Mouse (Mus musculus) neural tube, embryonic 14.5 days (tissue): Measurements from ENCODE around the gene Maml3. TPM values are rescaled to one million over a fixed set of nuclear protein-coding genes. Genes with fewer than 3 reads are reported as not detected.

Source experiments
- ATAC-seq: fragments of 200-750 bp; cut with Nextera tagmentation; 2 replicates; pipeline ENCODE4 v1.8.0; 2017; ENCODE audit warnings: low read depth, mild to moderate bottlenecking, moderate TSS enrichment, moderate library complexity
- H3K27ac ChIP-seq: fragments of 300-500 bp; sonication (generic); 2 replicates; pipeline ENCODE4 v1.5.1; 2014; ENCODE audit warnings: low read depth, mild to moderate bottlenecking, control low read depth, low read length, moderate library complexity, mixed read lengths
- H3K27me3 ChIP-seq: fragments of 300-500 bp; sonication (generic); 2 replicates; pipeline ENCODE4 v1.6.1; 2014; ENCODE audit warnings: low read length; ENCODE audit not compliant: control insufficient read depth, insufficient read depth
- H3K36me3 ChIP-seq: fragments of 300-500 bp; sonication (generic); 2 replicates; pipeline ENCODE4 v1.6.1; 2014; ENCODE audit warnings: low read length, mixed read lengths; ENCODE audit not compliant: control insufficient read depth, insufficient read depth
- H3K4me1 ChIP-seq: fragments of 300-500 bp; sonication (generic); 2 replicates; pipeline ENCODE4 v1.6.1; 2014; ENCODE audit warnings: low read length; ENCODE audit not compliant: control insufficient read depth, insufficient read depth
- H3K4me2 ChIP-seq: fragments of 300-500 bp; sonication (generic); 2 replicates; pipeline ENCODE4 v1.6.1; 2014; ENCODE audit warnings: mild to moderate bottlenecking, low read depth, low read length, control low read depth
- H3K4me3 ChIP-seq: fragments of 300-500 bp; sonication (generic); 2 replicates; pipeline ENCODE4 v1.5.1; 2014; ENCODE audit warnings: low read depth, low read length, control low read depth, mixed read lengths
- H3K9ac ChIP-seq: fragments of 300-500 bp; sonication (generic); replicated peaks from 2 replicates; pipeline ENCODE4 v1.6.1; 2014; ENCODE audit warnings: low read depth, mild to moderate bottlenecking, control low read depth, low read length, mixed read lengths
- H3K9me3 ChIP-seq: fragments of 300-500 bp; sonication (generic); 2 replicates; pipeline ENCODE4 v1.6.1; 2016; ENCODE audit warnings: low read length; ENCODE audit not compliant: control insufficient read depth
- WGBS: fragments of 180-500 bp; shearing (Covaris S2); extraction: QIAGEN DNeasy Blood & Tissue Kit; methylation state at CpG from one replicate; pipeline ENCODE4 v1.1.7; 2014; 5-methylcytosine and 5-hydroxymethylcytosine counted together
- polyA plus RNA-seq: library from polyadenylated mRNA; unstranded; fragments of >200 nt; fragmentation: Nextera tagmentation; extraction: Ambion mirVana; gene quantifications from 2 replicates; pipeline ENCODE4 v1.2.1, GENCODE M21; 2014

Maml3 gene
- polyA plus RNA-seq, 1 experiment from 2014 or later: 8.2 TPM

DNA sequence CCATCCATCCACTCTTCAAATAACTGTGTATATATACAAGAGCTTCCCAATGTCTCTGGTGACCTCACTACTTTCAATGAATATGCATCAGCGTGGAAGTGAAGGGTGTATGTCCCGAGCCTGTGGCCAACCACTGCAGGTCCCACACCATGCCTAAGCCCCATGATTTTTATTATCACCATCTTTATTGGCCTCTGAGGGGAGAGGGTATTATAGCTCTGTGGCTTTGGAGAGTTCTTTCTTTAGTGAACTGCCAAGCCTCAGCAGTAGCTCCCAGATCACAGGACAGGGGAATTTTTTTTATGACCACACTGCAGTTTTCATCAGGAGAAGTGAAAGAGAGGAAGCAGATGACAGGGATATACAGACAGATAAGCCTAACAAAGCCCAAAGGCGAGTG lies 326.7 kb downstream of the Maml3 start:
- peaks cover 27% of the 10 kb centered on the region for H3K4me1 ChIP-seq
- WGBS: 36% methylated on average over 3 of the region's 3 CpGs
- H3K9me3 ChIP-seq: no peaks in the 10 kb centered on the region
- H3K27ac ChIP-seq: peak overlapping the region; percentile 82
- no peak overlapping the region for H3K4me3 ChIP-seq
- ATAC-seq: peak; percentile 29; the same call in 1 of the 2 replicates
- H3K36me3 ChIP-seq: no peaks in the 10 kb centered on the region
- H3K27me3 ChIP-seq: no peaks in the 10 kb centered on the region
- no peak overlapping the region for H3K4me2 ChIP-seq
- H3K9ac ChIP-seq: no peak overlapping the region

DNA sequence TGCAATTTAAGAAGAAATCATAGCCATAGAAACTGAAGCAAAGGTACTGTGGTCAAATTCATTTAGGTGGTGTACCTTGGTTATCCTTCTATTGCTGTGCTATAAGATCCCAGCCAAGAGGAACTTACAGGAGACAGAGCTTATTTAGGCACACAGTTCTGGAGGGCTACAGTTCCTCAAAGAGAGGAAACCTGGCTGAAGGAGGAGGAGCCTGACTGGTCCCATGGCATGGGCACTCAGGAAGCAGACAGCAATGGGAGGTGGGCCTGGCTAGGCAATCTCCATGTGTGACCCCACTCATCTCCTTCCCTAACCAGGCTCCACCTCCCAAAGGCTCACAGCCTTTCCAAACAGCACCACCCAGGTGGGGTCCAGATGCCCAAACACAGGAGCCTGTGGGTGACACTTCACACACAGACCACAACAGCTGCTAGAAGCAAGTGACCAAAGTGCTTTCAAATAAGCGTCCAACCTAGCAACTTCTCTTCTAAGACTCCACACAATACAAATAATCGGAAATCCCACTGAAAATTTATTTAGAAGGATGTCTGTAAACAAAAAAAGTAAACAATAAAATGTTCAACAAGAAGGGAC lies 328.8 kb downstream of the Maml3 start:
- Histone ChIP-seq H3K4me2 (no peak overlapping the region), H3K9me3 (no peaks in the 10 kb centered on the region), H3K4me3 (no peak overlapping the region), H3K27me3 (no peaks in the 10 kb centered on the region), H3K27ac (no peak overlapping the region), H3K36me3 (no peaks in the 10 kb centered on the region), H3K9ac (no peak overlapping the region), H3K4me1 (peaks cover 22% of the 10 kb centered on the region)
- no peak for ATAC-seq
- WGBS: 80% methylated on average over 2 of the region's 2 CpGs

DNA sequence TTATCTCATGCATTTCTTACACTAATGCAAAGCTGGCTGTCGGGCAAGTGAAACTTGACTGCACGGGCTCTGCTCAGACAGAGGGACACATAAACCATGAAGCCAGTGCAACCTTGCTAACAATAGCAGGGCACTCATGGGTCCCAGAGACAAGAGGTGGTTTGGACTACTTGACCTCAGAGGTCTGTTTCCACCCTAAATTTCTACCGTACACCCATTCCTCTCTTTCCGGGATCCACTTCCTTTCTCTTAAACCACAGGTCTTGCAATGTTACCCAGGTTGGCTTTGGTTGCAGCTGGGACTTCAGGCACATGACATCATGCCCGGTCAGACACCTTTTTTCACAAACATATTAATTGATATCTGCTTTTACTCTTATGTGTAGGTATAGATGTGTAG lies 331.3 kb downstream of the Maml3 start:
- Histone ChIP-seq H3K4me2 (no peak overlapping the region), H3K4me1 (peaks cover 11% of the 10 kb centered on the region), H3K9me3 (no peaks in the 10 kb centered on the region), H3K27ac (no peak overlapping the region), H3K36me3 (no peaks in the 10 kb centered on the region), H3K4me3 (no peak overlapping the region), H3K9ac (no peak overlapping the region), H3K27me3 (no peaks in the 10 kb centered on the region)
- 82% methylated on average over 5 of the region's 5 CpGs for WGBS
- ATAC-seq: no peak

DNA sequence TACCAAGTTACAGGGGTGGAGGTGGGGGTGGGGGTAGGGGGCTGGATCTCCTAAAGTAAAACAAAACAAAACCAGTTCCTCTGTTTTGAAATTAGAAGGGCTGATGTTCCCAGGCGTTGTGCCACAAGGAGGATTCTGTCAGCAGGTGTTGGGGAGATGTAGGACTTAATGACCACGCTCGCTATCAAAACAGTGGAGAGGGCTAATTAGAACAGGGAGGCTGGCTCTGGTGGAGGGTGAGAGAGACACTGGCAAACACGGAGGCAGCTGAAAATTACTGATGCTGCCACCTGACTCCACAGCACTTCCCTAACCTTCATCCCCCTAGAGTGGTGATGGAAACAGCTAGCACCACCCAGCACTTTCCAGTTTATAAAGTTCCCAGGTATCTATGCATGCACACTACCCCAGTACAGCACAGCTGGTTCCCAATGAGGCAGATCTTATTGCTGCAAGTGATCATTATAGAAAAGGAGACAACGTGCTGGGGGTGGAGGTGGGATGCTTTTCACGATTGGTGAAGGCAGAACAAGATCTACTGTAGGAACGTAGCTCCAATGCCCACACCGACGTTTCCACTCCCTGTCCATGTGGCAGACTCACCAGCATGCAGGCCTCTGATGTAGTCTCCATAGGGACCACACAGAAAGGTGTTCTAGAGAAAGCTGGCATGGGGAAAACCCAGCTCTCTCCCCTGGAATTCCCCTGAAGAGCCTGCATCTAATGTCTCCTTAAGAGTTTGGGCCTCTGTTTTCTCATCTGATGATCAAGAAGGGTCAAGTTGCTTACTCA lies 332.8 kb downstream of the Maml3 start:
- peak; percentile 60; the same call in 1 of the 2 replicates for ATAC-seq
- peak overlapping the region; percentile 6 for H3K27ac ChIP-seq
- 50% methylated on average over 9 of the region's 9 CpGs for WGBS

DNA sequence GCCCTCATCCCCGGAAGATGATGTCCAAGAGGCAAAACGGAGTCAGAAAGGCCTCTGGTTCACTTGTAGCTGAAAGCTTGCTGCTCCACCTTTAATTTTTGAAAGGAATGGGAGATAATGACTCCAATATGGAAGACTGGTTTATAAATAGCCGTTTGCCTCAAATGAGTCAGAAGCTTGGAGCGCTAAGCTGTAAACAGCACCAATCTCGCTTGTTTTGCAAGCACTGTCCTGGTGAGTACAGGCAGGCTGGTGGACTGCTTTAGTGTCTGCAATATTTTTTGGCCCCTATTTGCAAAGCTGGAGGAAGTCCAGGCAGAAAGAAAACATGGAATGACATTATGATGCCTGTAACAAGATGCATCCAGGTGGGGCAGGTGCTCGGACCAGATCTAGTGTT lies 335.7 kb downstream of the Maml3 start:
- peaks cover 2% of the 10 kb centered on the region; the same call in 1 of the 2 replicates for H3K4me1 ChIP-seq
- H3K4me2 ChIP-seq: no peak overlapping the region
- no peaks in the 10 kb centered on the region for H3K9me3 ChIP-seq
- WGBS: 97% methylated on average over 6 of the region's 6 CpGs
- H3K36me3 ChIP-seq: no peaks in the 10 kb centered on the region
- H3K4me3 ChIP-seq: no peak overlapping the region
- no peak for ATAC-seq
- no peak overlapping the region for H3K9ac ChIP-seq
- H3K27me3 ChIP-seq: no peaks in the 10 kb centered on the region
- H3K27ac ChIP-seq: no peak overlapping the region

More for the DNA sequence above, 332.8 kb downstream of the Maml3 start:
- Histone ChIP-seq H3K4me2 (no peak overlapping the region), H3K27me3 (no peaks in the 10 kb centered on the region), H3K9ac (no peak overlapping the region), H3K36me3 (no peaks in the 10 kb centered on the region), H3K4me1 (peaks cover 2% of the 10 kb centered on the region; the same call in 1 of the 2 replicates), H3K9me3 (no peaks in the 10 kb centered on the region), H3K4me3 (no peak overlapping the region)

DNA sequence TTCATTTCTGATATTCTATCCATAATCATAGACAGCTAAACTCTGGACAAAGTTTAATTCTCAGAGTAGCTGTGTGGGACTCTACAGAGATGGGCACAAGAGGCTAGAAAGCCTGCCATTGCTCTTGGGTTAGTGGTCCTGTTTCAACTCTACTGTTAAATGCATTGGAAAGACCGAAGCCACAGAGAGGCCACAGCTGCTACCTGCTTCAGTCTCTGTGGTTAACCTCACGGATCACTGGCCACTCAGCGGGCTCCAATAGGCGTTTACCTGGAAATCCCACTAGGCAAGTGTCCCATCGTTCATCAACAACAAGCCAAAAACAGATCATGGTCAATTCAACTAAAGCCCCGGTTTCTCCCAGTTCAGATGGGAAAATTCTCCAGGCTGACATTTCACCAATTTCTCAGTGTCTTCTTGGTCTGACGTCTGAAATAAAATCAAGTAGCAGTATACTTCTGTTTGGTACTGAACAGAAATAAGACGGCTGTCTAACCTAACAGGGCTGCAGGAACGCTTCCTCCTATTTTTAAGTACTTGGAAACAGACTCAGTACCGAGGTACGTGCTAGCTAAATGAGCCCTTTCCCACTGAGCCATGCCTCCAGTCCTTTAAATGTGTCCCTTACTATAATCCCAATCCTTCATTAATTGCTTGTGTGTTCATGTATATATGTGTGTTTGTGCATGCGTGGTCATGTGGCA lies 339.5 kb downstream of the Maml3 start:
- Histone ChIP-seq H3K4me2 (no peak overlapping the region), H3K4me3 (no peak overlapping the region), H3K9me3 (no peaks in the 10 kb centered on the region), H3K27me3 (no peaks in the 10 kb centered on the region), H3K36me3 (no peaks in the 10 kb centered on the region), H3K4me1 (no peaks in the 10 kb centered on the region), H3K9ac (no peak overlapping the region), H3K27ac (no peak overlapping the region)
- WGBS: 83% methylated on average over 12 of the region's 12 CpGs
- ATAC-seq: no peak

DNA sequence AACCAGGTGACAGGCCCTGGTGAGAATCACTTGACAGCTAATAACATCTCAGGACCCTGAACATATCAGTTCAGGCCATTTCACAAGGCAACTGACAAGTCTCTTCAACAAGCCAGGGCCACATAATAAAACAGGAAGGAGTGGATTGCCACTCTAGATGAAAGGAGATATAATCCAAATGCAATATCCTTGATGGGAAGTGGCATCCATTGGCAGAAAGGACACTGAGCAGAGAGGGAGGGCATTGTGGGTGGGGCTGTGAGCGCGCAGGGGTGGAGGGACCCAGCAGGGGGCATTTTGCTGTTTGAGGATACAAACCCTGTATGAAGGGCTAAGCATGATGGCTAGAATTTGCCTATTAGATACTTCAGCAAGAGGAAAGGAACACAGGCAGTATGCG lies 340.7 kb downstream of the Maml3 start:
- no peak for ATAC-seq
- Histone ChIP-seq H3K9ac (no peak overlapping the region), H3K4me3 (no peak overlapping the region), H3K27ac (no peak overlapping the region), H3K36me3 (no peaks in the 10 kb centered on the region), H3K4me1 (no peaks in the 10 kb centered on the region), H3K4me2 (no peak overlapping the region), H3K27me3 (no peaks in the 10 kb centered on the region), H3K9me3 (no peaks in the 10 kb centered on the region)
- WGBS: 88% methylated on average over 3 of the region's 3 CpGs

DNA sequence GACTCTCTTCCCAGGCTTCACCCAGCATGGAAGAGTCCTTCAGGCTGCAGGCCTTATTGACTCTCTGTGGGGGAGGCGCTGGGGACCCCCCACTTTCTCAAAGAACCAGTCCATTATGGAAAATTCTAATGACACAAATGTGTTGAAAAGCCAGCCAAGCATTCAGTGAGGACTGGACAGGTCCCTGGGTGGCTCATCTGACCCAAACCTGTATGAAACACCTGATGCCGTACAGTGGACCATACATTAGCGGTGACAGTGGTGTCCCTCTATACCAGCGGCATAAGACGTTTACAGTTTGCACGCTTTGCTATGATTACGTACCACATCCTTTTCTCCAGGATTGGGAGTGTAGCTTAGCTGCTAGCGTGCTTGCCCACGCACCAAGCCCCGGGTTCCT lies 342.0 kb downstream of the Maml3 start:
- Histone ChIP-seq H3K4me1 (no peaks in the 10 kb centered on the region), H3K27me3 (no peaks in the 10 kb centered on the region), H3K36me3 (no peaks in the 10 kb centered on the region), H3K27ac (no peak overlapping the region; the same call in 1 of the 2 replicates), H3K9ac (no peak overlapping the region), H3K9me3 (no peaks in the 10 kb centered on the region), H3K4me2 (no peak overlapping the region), H3K4me3 (no peak overlapping the region)
- 92% methylated on average over 10 of the region's 10 CpGs for WGBS
- ATAC-seq: no peak

DNA sequence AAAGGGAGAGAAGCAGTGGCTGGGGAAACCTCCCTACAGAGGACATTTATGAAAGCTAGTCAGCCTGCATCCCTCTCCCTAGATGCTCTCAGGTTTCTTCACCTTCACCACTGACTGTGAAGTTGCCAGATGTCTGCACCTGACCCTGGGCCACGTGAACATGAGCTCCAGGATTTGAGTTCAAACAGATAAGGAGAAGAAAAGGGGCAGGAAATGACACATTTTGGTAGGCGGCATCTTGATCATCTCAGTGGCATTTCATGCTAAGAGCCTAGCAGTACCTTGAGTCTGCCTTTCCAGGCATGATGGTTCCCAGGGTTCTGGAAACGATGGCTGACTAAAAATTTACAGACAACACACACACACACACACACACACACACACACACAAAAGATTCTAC lies 345.3 kb downstream of the Maml3 start:
- H3K36me3 ChIP-seq: no peaks in the 10 kb centered on the region
- no peak overlapping the region for H3K4me3 ChIP-seq

More for the DNA sequence above, 345.3 kb downstream of the Maml3 start:
- Histone ChIP-seq H3K9ac (no peak overlapping the region), H3K4me1 (no peaks in the 10 kb centered on the region), H3K27me3 (no peaks in the 10 kb centered on the region), H3K9me3 (no peaks in the 10 kb centered on the region), H3K27ac (no peak overlapping the region), H3K4me2 (no peak overlapping the region)
- ATAC-seq: no peak
- WGBS: 86% methylated on average over 3 of the region's 3 CpGs
